Mouse (Mus musculus) CH12.LX (cell line): ENCODE data around the gene Ilvbl. TPM values are rescaled to one million over a fixed set of nuclear protein-coding genes. Genes with fewer than 3 reads are reported as not detected.
"Not testable (repeated sequence)": the region's sequence is repeated elsewhere in the genome, so short reads cannot be mapped to it uniquely, and the experiment has no call there.

Source experiments
- DNase-seq: peaks from one replicate; pipeline ENCODE4 v3.0.0-alpha.2; 2013; ENCODE audit errors: extremely low read depth
- H3K27ac ChIP-seq: 2 replicates; pipeline ENCODE4 v1.5.1; 2012; ENCODE audit warnings: low read depth, mild to moderate bottlenecking, control low read depth, moderate library complexity; ENCODE audit not compliant: insufficient read depth
- H3K27me3 ChIP-seq: replicated peaks from 2 replicates; pipeline ENCODE3; 2012; ENCODE audit warnings: inconsistent platforms
- H3K36me3 ChIP-seq, 2 experiments: replicated peaks in 1 of 2; 2 replicates each; pipeline versions ENCODE3 to v1.6.1; 2012; ENCODE audit warnings: inconsistent platforms in 1 of 2, low read length in 1 of 2, mild to moderate bottlenecking in 1 of 2, mixed read lengths in 1 of 2, moderate library complexity in 1 of 2; ENCODE audit not compliant: control insufficient read depth in 1 of 2, insufficient read depth in 1 of 2
- H3K4me1 ChIP-seq, 2 experiments: 2 replicates each; pipeline ENCODE4 v1.6.1; 2012; ENCODE audit warnings: inconsistent platforms in 1 of 2, moderate library complexity in 1 of 2; ENCODE audit not compliant: insufficient read depth in 2 of 2, control insufficient read depth in 1 of 2
- H3K4me2 ChIP-seq: 2 replicates; pipeline ENCODE4 v1.6.1; 2012; ENCODE audit warnings: low read depth, mild to moderate bottlenecking, control low read depth; ENCODE audit not compliant: poor library complexity, insufficient read depth, severe bottlenecking
- H3K4me3 ChIP-seq, 3 experiments: fragments of 150-350 bp in 1 of 3; sonication (generic) in 1 of 3; replicated peaks in 1 of 3; 2 replicates each; pipeline versions ENCODE3 to v1.5.1; 2011 to 2012; ENCODE audit warnings: low read depth in 2 of 3, low read length in 2 of 3, mild to moderate bottlenecking in 2 of 3, moderate library complexity in 2 of 3, control low read depth in 1 of 3, improper control_type of control experiment in 1 of 3, inconsistent platforms in 1 of 3, mixed read lengths in 1 of 3; ENCODE audit not compliant: poor library complexity in 1 of 3
- H3K79me2 ChIP-seq: replicated peaks from 2 replicates; pipeline ENCODE4 v1.6.1; 2012; ENCODE audit warnings: mild to moderate bottlenecking, moderate library complexity; ENCODE audit not compliant: control insufficient read depth, poor library complexity, insufficient read depth, severe bottlenecking; ENCODE audit errors: extremely low read depth
- H3K9ac ChIP-seq: 2 replicates; pipeline ENCODE4 v1.6.1; 2012; ENCODE audit warnings: low read depth, mild to moderate bottlenecking, control low read depth, moderate library complexity; ENCODE audit not compliant: insufficient read depth
- H3K9me3 ChIP-seq: replicated peaks from 2 replicates; pipeline ENCODE3; 2012; ENCODE audit warnings: low read length, inconsistent platforms, mixed read lengths
- CHD1 ChIP-seq: IDR thresholded peaks from 2 replicates; pipeline ENCODE4 v1.6.1; 2012; ENCODE audit warnings: low read depth, low read length, improper control_type of control experiment, inconsistent platforms
- CTCF ChIP-seq, 2 experiments: IDR thresholded peaks in 1 of 2; conservative IDR thresholded peaks in 1 of 2; 2 replicates each; pipeline ENCODE4 v1.5.1; 2011 to 2012; ENCODE audit warnings: low read depth in 2 of 2, low read length in 2 of 2, improper control_type of control experiment in 1 of 2, inconsistent platforms in 1 of 2, mild to moderate bottlenecking in 1 of 2, moderate library complexity in 1 of 2
- EP300 ChIP-seq: IDR thresholded peaks from 2 replicates; pipeline ENCODE4 v1.6.1; 2011; ENCODE audit warnings: low read length, improper control_type of control experiment
- ETS1 ChIP-seq: conservative IDR thresholded peaks from 2 replicates; pipeline ENCODE4 v1.6.1; 2012; ENCODE audit warnings: low read depth, mild to moderate bottlenecking, inconsistent platforms, low read length, improper control_type of control experiment, moderate library complexity
- IRF4 ChIP-seq: IDR thresholded peaks from 2 replicates; pipeline ENCODE4 v1.6.1; 2014; ENCODE audit warnings: low read depth, mild to moderate bottlenecking, inconsistent platforms, low read length, improper control_type of control experiment
- JUN ChIP-seq: IDR thresholded peaks from 2 replicates; pipeline ENCODE4 v1.6.1; 2011; ENCODE audit warnings: low read depth, mild to moderate bottlenecking, low read length, improper control_type of control experiment, moderate library complexity; ENCODE audit not compliant: insufficient read depth
- JUND ChIP-seq: conservative IDR thresholded peaks from 2 replicates; pipeline ENCODE4 v1.6.1; 2011; ENCODE audit warnings: low read depth, low read length, improper control_type of control experiment
- MAFK ChIP-seq: IDR thresholded peaks from 2 replicates; pipeline ENCODE4 v1.6.1; 2011; ENCODE audit warnings: low read length, improper control_type of control experiment; ENCODE audit not compliant: insufficient replicate concordance
- MAZ ChIP-seq: IDR thresholded peaks from 2 replicates; pipeline ENCODE4 v1.6.1; 2012; ENCODE audit warnings: low read depth, mild to moderate bottlenecking, inconsistent platforms, low read length, improper control_type of control experiment, moderate library complexity
- MEF2A ChIP-seq: IDR thresholded peaks from 2 replicates; pipeline ENCODE4 v1.6.1; 2014; ENCODE audit warnings: low read depth, mild to moderate bottlenecking, inconsistent platforms, low read length, improper control_type of control experiment, borderline replicate concordance
- NRF1 ChIP-seq: IDR thresholded peaks from 2 replicates; pipeline ENCODE4 v1.6.1; 2014; ENCODE audit warnings: low read depth, mild to moderate bottlenecking, inconsistent platforms, low read length, improper control_type of control experiment, moderate library complexity
- RCOR1 ChIP-seq: conservative IDR thresholded peaks from 2 replicates; pipeline ENCODE4 v1.6.1; 2012; ENCODE audit warnings: low read depth, mild to moderate bottlenecking, inconsistent platforms, low read length, improper control_type of control experiment
- UBTF ChIP-seq: IDR thresholded peaks from 2 replicates; pipeline ENCODE4 v1.6.1; 2012; ENCODE audit warnings: low read depth, mild to moderate bottlenecking, inconsistent platforms, low read length, improper control_type of control experiment, moderate library complexity
- ZC3H11A ChIP-seq: IDR thresholded peaks from 2 replicates; pipeline ENCODE4 v1.6.1; 2012; ENCODE audit warnings: low read depth, mild to moderate bottlenecking, inconsistent platforms, low read length, improper control_type of control experiment
- dilution Hi-C: fragments of 300-500 bp; cut with MboI; formaldehyde crosslinking; loops from 2 replicates; pipeline ENCODE4 v1.14.3; 2020; ENCODE audit warnings: low sequenced_read_pairs; ENCODE audit not compliant: extremely low pct_unique_long_range_greater_than_20kb, extremely low pct_ligation_motif_present
- in situ Hi-C: fragments of 300-500 bp; cut with MboI; formaldehyde crosslinking; loops from 3 replicates; pipeline ENCODE4 v1.14.3; 2019; ENCODE audit warnings: low sequenced_read_pairs, low pct_ligation_motif_present, low pct_unique_long_range_greater_than_20kb, mixed read lengths
- polyA plus RNA-seq: library from polyadenylated mRNA; unstranded; fragments of >175 nt; gene quantifications from 2 replicates; pipeline ENCODE4 v1.2.1, GENCODE M21; 2012; ENCODE audit warnings: low read depth; ENCODE audit not compliant: insufficient read length
- total RNA-seq, 2 experiments: library from RNA; depleted of rRNA; stranded (reverse); fragments of 300-350 nt in 1 of 2; fragments of >200 nt in 1 of 2; gene quantifications; 2 replicates each; pipeline ENCODE4 v1.2.3; 2012 to 2014

The Ilvbl gene
- total and polyA plus RNA-seq, 3 experiments: 11.7 to 21.2 (median 20.5) TPM

DNA sequence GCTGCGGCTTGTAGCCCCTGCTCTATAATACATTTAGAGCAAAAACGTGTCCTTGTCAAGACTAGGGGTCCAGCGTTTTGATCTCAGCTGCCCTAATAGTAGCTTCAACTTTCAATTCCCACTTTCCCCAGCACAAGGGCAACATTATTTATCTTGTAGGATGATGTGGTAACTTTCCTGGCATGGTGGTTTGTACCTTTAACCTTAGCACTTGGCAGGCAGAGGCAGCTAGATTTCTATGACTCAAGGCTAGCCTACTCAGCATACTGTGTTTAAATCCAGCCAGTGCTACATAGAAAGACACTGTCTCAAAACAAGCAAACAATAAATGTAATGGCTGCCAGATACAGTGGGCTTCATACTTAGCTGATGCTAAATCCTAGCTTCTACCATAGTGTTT is 33.5 kb downstream of the Ilvbl start:
- DNase-seq: no peak
- Histone ChIP-seq H3K9ac (no peak overlapping the region), H3K4me1 (no peaks in the 10 kb centered on the region), H3K27me3 (peaks cover 37% of the 10 kb centered on the region)
- TF ChIP-seq RCOR1 (no peak), JUND (no peak), EP300 (no peak), CTCF (conservative IDR thresholded peaks at IDR 0.05 in 1 of 2, IDR thresholded peaks at IDR 0.05 in 1 of 2; ENCODE audit: low read depth in 2 of 2, low read length in 2 of 2) (no peak), IRF4 (no peak), UBTF (no peak), NRF1 (no peak), ZC3H11A (no peak), ETS1 (no peak), JUN (no peak), MEF2A (no peak), CHD1 (no peak), MAFK (no peak)
- TF ChIP-seq, all 38 proteins: peak for 0
- H3K36me3 ChIP-seq: no peaks in the 10 kb centered on the region
- in situ Hi-C loops: no loop called here
- no peaks in the 10 kb centered on the region for H3K9me3 ChIP-seq
- H3K79me2 ChIP-seq: no peaks in the 10 kb centered on the region
- H3K4me3 ChIP-seq: no peak overlapping the region
- dilution Hi-C loops: no loop called here
- no peak overlapping the region for H3K27ac ChIP-seq
- no peak overlapping the region for H3K4me2 ChIP-seq

DNA sequence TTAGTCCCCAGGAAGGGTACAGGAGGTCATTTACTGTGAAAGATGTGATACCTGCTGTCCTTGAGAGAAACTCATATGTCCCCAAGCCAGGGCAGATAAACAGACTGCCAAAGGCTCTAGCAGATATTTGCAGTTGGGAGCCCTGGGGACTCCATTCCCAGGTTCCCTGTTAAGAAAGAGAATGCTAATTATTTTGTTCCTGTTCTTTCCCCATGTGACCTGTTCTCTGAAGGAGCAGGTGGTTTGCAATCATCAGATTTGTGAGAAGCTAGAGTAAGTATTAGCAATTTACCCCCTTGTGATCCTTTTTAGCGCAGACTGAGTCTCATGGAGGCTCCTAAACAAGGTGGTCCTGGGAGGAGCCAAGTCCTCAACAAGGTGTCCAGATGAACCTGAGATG is 43.8 kb downstream of the Ilvbl start, which contains the start of gene Olfr1357:
Gene Olfr1357 (minus strand): TSS at position 101 of the 400 bp plus-strand sequence.
- no peak for TF ChIP-seq RCOR1
- no peak for TF ChIP-seq UBTF
- TF ChIP-seq MAZ: no peak

DNA sequence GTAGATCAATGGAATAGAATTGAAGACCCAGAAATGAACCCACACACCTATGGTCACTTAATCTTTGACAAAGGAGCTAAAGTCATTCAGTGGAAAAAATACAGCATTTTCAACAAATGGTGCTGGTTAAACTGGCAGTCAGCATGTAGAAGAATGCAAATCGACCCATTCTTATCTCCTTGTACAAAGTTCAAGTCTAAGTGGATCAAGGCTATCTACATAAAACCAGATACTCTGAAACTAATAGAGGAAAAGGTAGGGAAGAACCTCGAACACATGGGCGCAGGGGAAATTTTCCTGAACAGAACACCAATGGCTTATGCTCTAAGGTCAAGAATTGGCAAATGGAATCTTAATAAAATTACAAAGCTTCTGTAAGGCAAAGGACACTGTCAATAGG is 49.0 kb downstream of the Ilvbl start:
- in situ Hi-C loops, dilution Hi-C loops: not testable (repeated sequence)
- H3K27me3 ChIP-seq: peaks cover 21% of the 10 kb centered on the region

More for the DNA sequence above, 43.8 kb downstream of the Ilvbl start, which contains the start of gene Olfr1357:
- no peaks in the 10 kb centered on the region for H3K79me2 ChIP-seq
- no peak within 1 kb of the TSS for H3K4me3 ChIP-seq
- no peak within 1 kb of the TSS for H3K27ac ChIP-seq
- H3K4me2 ChIP-seq: no peak within 1 kb of the TSS
- H3K27me3 ChIP-seq: peaks cover 43% of the 10 kb centered on the region
- no peak within 1 kb of the TSS for H3K9ac ChIP-seq
- dilution Hi-C loops: no loop called here
- in situ Hi-C loops: no loop called here
- no peaks in the 10 kb centered on the region for H3K4me1 ChIP-seq
- no peaks in the 10 kb centered on the region for H3K9me3 ChIP-seq
- DNase-seq: no peak
- H3K36me3 ChIP-seq: no peaks in the 10 kb centered on the region

More for the DNA sequence above, 49.0 kb downstream of the Ilvbl start:
- H3K9me3 ChIP-seq, H3K36me3 ChIP-seq, H3K4me2 ChIP-seq, H3K27ac ChIP-seq, DNase-seq, H3K4me3 ChIP-seq, H3K79me2 ChIP-seq, H3K4me1 ChIP-seq, H3K9ac ChIP-seq: not testable (repeated sequence)
